Mouse (Mus musculus) heart, adult 2 months (tissue): Measurements from ENCODE around the gene Lzts2.

Experiments
- CTCF ChIP-seq: fragments of 200-600 bp; IDR thresholded peaks from 2 replicates; pipeline ENCODE4 v1.8.1; 2022; ENCODE audit warnings: antibody characterized with exemption, mild to moderate bottlenecking, moderate library complexity
- POLR2A ChIP-seq: fragments of 200-500 bp; IDR thresholded peaks from 2 replicates; pipeline ENCODE4 v1.6.1; 2011; ENCODE audit warnings: mild to moderate bottlenecking, low read depth, low read length, control low read depth; ENCODE audit not compliant: insufficient read depth

DNA sequence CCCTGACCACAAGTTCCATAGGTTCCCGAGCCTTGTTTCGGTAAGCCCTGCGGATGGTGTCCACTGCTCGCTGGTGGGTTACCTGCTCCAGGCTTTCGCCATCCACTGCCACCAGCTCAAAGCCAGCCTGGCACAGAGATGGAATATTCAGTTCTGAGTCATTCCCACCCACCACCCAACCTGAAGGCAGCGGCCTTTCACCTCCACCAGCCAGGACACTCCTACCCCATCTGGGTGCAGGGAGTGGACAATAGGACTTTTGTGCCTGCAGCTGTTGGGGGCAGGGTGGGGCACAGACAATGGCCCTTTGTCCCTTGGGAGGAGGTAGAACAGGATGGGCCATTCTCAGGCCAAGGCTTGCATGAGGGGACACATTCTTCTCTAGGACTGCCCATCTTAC is 13.6 kb downstream of the Lzts2 start:
- TF ChIP-seq CTCF: no peak
- TF ChIP-seq POLR2A: no peak; the same call in 1 of the 2 replicates
